Mouse (Mus musculus): ENCODE measurements at regions not wholly inside any gene's neighbourhood (a gene's known extent, or its start where the extent isn't known, plus 50 kb on each side); places are given as distances from the start of the nearest gene placed in this dataset.

- Histone ChIP-seq H3K27ac (ENCODE audit: low read length) (no peak overlapping the region), H3K4me2 (replicated peaks; ENCODE audit: low read depth, low read length) (no peak overlapping the region), H3K9ac (replicated peaks; ENCODE audit: low read depth, low read length) (no peak overlapping the region), H3K4me1 (ENCODE audit: control insufficient read depth, insufficient read depth, low read length) (no peaks in the 10 kb centered on the region), H3K36me3 (ENCODE audit: control insufficient read depth, insufficient read depth, low read length) (no peaks in the 10 kb centered on the region), H3K4me3 (ENCODE audit: low read depth, low read length) (no peak overlapping the region), H3K27me3 (ENCODE audit: control insufficient read depth, insufficient read depth, low read length) (no peaks in the 10 kb centered on the region), H3K9me3 (ENCODE audit: control insufficient read depth, low read depth, low read length) (no peaks in the 10 kb centered on the region)
- ATAC-seq (ENCODE audit: insufficient number of reproducible peaks, insufficient read depth, low FRiP score, low read depth), result no peak
- WGBS, result 86% methylated on average over 6 of the region's 6 CpGs
These were observed 80.2 kb upstream of the Magi1 start for GRCm38 (mm10) chr6:94363951-94364350.

- ATAC-seq (ENCODE audit: insufficient number of reproducible peaks, insufficient read depth, low FRiP score, low read depth), result no peak
These were observed 78.9 kb upstream of the Magi1 start for GRCm38 (mm10) chr6:94362626-94363025.

GRCm38 (mm10) chr6:94357568-94357967, 73.9 kb upstream of the Magi1 start:
- peak; percentile 71 for ATAC-seq (ENCODE audit: insufficient number of reproducible peaks, insufficient read depth, low FRiP score, low read depth)
- H3K36me3 ChIP-seq (ENCODE audit: control insufficient read depth, insufficient read depth, low read length), result no peaks in the 10 kb centered on the region
- H3K4me2 ChIP-seq (replicated peaks; ENCODE audit: low read depth, low read length), result no peak overlapping the region
- no peak overlapping the region for H3K9ac ChIP-seq (replicated peaks; ENCODE audit: low read depth, low read length)
- H3K27me3 ChIP-seq (ENCODE audit: control insufficient read depth, insufficient read depth, low read length), result no peaks in the 10 kb centered on the region
- no peak overlapping the region for H3K27ac ChIP-seq (ENCODE audit: low read length)
- H3K4me3 ChIP-seq (ENCODE audit: low read depth, low read length), result no peak overlapping the region
- no peaks in the 10 kb centered on the region for H3K4me1 ChIP-seq (ENCODE audit: control insufficient read depth, insufficient read depth, low read length)
- H3K9me3 ChIP-seq (ENCODE audit: control insufficient read depth, low read depth, low read length), result no peaks in the 10 kb centered on the region
- WGBS, result 69% methylated on average over 4 of the region's 4 CpGs

More at GRCm38 (mm10) chr6:94362626-94363025, 78.9 kb upstream of the Magi1 start:
- no peaks in the 10 kb centered on the region for H3K4me1 ChIP-seq (ENCODE audit: control insufficient read depth, insufficient read depth, low read length)
- H3K27ac ChIP-seq (ENCODE audit: low read length), result no peak overlapping the region
- no peak overlapping the region for H3K9ac ChIP-seq (replicated peaks; ENCODE audit: low read depth, low read length)
- H3K27me3 ChIP-seq (ENCODE audit: control insufficient read depth, insufficient read depth, low read length), result no peaks in the 10 kb centered on the region
- no peak overlapping the region for H3K4me3 ChIP-seq (ENCODE audit: low read depth, low read length)
- no peaks in the 10 kb centered on the region for H3K9me3 ChIP-seq (ENCODE audit: control insufficient read depth, low read depth, low read length)
- H3K36me3 ChIP-seq (ENCODE audit: control insufficient read depth, insufficient read depth, low read length), result no peaks in the 10 kb centered on the region
- no peak overlapping the region for H3K4me2 ChIP-seq (replicated peaks; ENCODE audit: low read depth, low read length)

GRCm38 (mm10) chr6:94354451-94355095, 70.9 kb upstream of the Magi1 start:
- no peaks in the 10 kb centered on the region for H3K36me3 ChIP-seq (ENCODE audit: control insufficient read depth, insufficient read depth, low read length)
- no peak for ATAC-seq (ENCODE audit: insufficient number of reproducible peaks, insufficient read depth, low FRiP score, low read depth)
- no peak overlapping the region for H3K4me2 ChIP-seq (replicated peaks; ENCODE audit: low read depth, low read length)
- H3K4me3 ChIP-seq (ENCODE audit: low read depth, low read length), result no peak overlapping the region
- H3K27ac ChIP-seq (ENCODE audit: low read length), result no peak overlapping the region
- H3K9ac ChIP-seq (replicated peaks; ENCODE audit: low read depth, low read length), result no peak overlapping the region
- WGBS, result 58% methylated on average over 8 of the region's 8 CpGs
- H3K27me3 ChIP-seq (ENCODE audit: control insufficient read depth, insufficient read depth, low read length), result no peaks in the 10 kb centered on the region
- no peaks in the 10 kb centered on the region for H3K9me3 ChIP-seq (ENCODE audit: control insufficient read depth, low read depth, low read length)
- H3K4me1 ChIP-seq (ENCODE audit: control insufficient read depth, insufficient read depth, low read length), result no peaks in the 10 kb centered on the region

GRCm38 (mm10) chr6:94344296-94344695, 60.6 kb upstream of the Magi1 start:
- H3K4me1 ChIP-seq (ENCODE audit: control insufficient read depth, insufficient read depth, low read length), result no peaks in the 10 kb centered on the region
- 70% methylated on average over 2 of the region's 2 CpGs for WGBS
- H3K27ac ChIP-seq (ENCODE audit: low read length), result no peak overlapping the region
- H3K4me3 ChIP-seq (ENCODE audit: low read depth, low read length), result no peak overlapping the region
- H3K36me3 ChIP-seq (ENCODE audit: control insufficient read depth, insufficient read depth, low read length), result no peaks in the 10 kb centered on the region
- H3K9ac ChIP-seq (replicated peaks; ENCODE audit: low read depth, low read length), result no peak overlapping the region
- no peak for ATAC-seq (ENCODE audit: insufficient number of reproducible peaks, insufficient read depth, low FRiP score, low read depth)
- no peaks in the 10 kb centered on the region for H3K27me3 ChIP-seq (ENCODE audit: control insufficient read depth, insufficient read depth, low read length)
- H3K9me3 ChIP-seq (ENCODE audit: control insufficient read depth, low read depth, low read length), result no peaks in the 10 kb centered on the region; the same call in 1 of the 2 replicates
- H3K4me2 ChIP-seq (replicated peaks; ENCODE audit: low read depth, low read length), result no peak overlapping the region

GRCm38 (mm10) chr6:94340546-94340945, 56.8 kb upstream of the Magi1 start:
- ATAC-seq (ENCODE audit: insufficient number of reproducible peaks, insufficient read depth, low FRiP score, low read depth), result no peak
- 59% methylated on average over 2 of the region's 2 CpGs for WGBS
- Histone ChIP-seq H3K27ac (ENCODE audit: low read length) (no peak overlapping the region), H3K36me3 (ENCODE audit: control insufficient read depth, insufficient read depth, low read length) (no peaks in the 10 kb centered on the region), H3K4me1 (ENCODE audit: control insufficient read depth, insufficient read depth, low read length) (no peaks in the 10 kb centered on the region), H3K4me2 (replicated peaks; ENCODE audit: low read depth, low read length) (no peak overlapping the region), H3K9ac (replicated peaks; ENCODE audit: low read depth, low read length) (no peak overlapping the region), H3K4me3 (ENCODE audit: low read depth, low read length) (no peak overlapping the region), H3K27me3 (ENCODE audit: control insufficient read depth, insufficient read depth, low read length) (no peaks in the 10 kb centered on the region), H3K9me3 (ENCODE audit: control insufficient read depth, low read depth, low read length) (no peaks in the 10 kb centered on the region)

- H3K27me3 ChIP-seq (ENCODE audit: control insufficient read depth, insufficient read depth, low read length), result no peaks in the 10 kb centered on the region
- WGBS, result 68% methylated on average over 6 of the region's 6 CpGs
- H3K4me1 ChIP-seq (ENCODE audit: control insufficient read depth, insufficient read depth, low read length), result no peaks in the 10 kb centered on the region
- no peak for ATAC-seq (ENCODE audit: insufficient number of reproducible peaks, insufficient read depth, low FRiP score, low read depth)
- no peak overlapping the region for H3K4me2 ChIP-seq (replicated peaks; ENCODE audit: low read depth, low read length)
- no peaks in the 10 kb centered on the region for H3K9me3 ChIP-seq (ENCODE audit: control insufficient read depth, low read depth, low read length)
- no peak overlapping the region for H3K4me3 ChIP-seq (ENCODE audit: low read depth, low read length)
- H3K27ac ChIP-seq (ENCODE audit: low read length), result no peak overlapping the region
- no peaks in the 10 kb centered on the region for H3K36me3 ChIP-seq (ENCODE audit: control insufficient read depth, insufficient read depth, low read length)
- H3K9ac ChIP-seq (replicated peaks; ENCODE audit: low read depth, low read length), result no peak overlapping the region
These were observed 52.5 kb upstream of the Magi1 start for GRCm38 (mm10) chr6:94336168-94336567.
